Mouse (Mus musculus): ENCODE data around the gene Cry2.

- TF ChIP-seq GATA1 (IDR thresholded peaks at IDR 0.05; ENCODE audit: low read length): no peak
- no peak for TF ChIP-seq TAL1 (IDR thresholded peaks at IDR 0.05; ENCODE audit: low read length)
Measured at GRCm38 (mm10) chr2:92483505-92483904, 49.7 kb upstream of the Cry2 start.
